Mouse (Mus musculus) hindbrain, embryonic 16.5 days (tissue): ENCODE measurements around the gene Ccl5. TPM values are rescaled to one million over a fixed set of nuclear protein-coding genes. Genes with fewer than 3 reads are reported as not detected.
A peak's percentile ranks its signal among the peaks of the same experiment; 100 is the strongest.

ENCODE experiments used
- ATAC-seq: fragments of 200-750 bp; cut with Nextera tagmentation; 2 replicates; pipeline ENCODE4 v1.8.0; 2017; ENCODE audit warnings: moderate TSS enrichment, moderate library complexity
- H3K27ac ChIP-seq: fragments of 300-500 bp; sonication (generic); 2 replicates; pipeline ENCODE4 v1.5.1; 2014; ENCODE audit warnings: low read depth, mild to moderate bottlenecking, control low read depth, low read length, moderate library complexity
- H3K27me3 ChIP-seq: fragments of 300-500 bp; sonication (generic); replicated peaks from 2 replicates; pipeline ENCODE4 v1.6.1; 2014; ENCODE audit warnings: low read length; ENCODE audit not compliant: control insufficient read depth, insufficient read depth
- H3K36me3 ChIP-seq: fragments of 300-500 bp; sonication (generic); 2 replicates; pipeline ENCODE4 v1.6.1; 2014; ENCODE audit warnings: mild to moderate bottlenecking, low read length, moderate library complexity, mixed read lengths; ENCODE audit not compliant: control insufficient read depth, insufficient read depth
- H3K4me1 ChIP-seq: fragments of 300-500 bp; sonication (generic); 2 replicates; pipeline ENCODE4 v1.6.1; 2014; ENCODE audit warnings: low read depth, low read length; ENCODE audit not compliant: control insufficient read depth, insufficient read depth
- H3K4me2 ChIP-seq: fragments of 300-500 bp; sonication (generic); 2 replicates; pipeline ENCODE4 v1.6.1; 2014; ENCODE audit warnings: mild to moderate bottlenecking, low read length, control low read depth, moderate library complexity
- H3K4me3 ChIP-seq: fragments of 300-500 bp; sonication (generic); 2 replicates; pipeline ENCODE4 v1.5.1; 2014; ENCODE audit warnings: mild to moderate bottlenecking, low read length, control low read depth, moderate library complexity
- H3K9ac ChIP-seq: fragments of 300-500 bp; sonication (generic); 2 replicates; pipeline ENCODE4 v1.6.1; 2014; ENCODE audit warnings: low read depth, mild to moderate bottlenecking, control low read depth, low read length, moderate library complexity
- H3K9me3 ChIP-seq: fragments of 300-500 bp; sonication (generic); 2 replicates; pipeline ENCODE4 v1.6.1; 2014; ENCODE audit warnings: mild to moderate bottlenecking, low read length, moderate library complexity; ENCODE audit not compliant: control insufficient read depth
- WGBS: fragments of 180-500 bp; shearing (Covaris S2); extraction: QIAGEN DNeasy Blood & Tissue Kit; methylation state at CpG from one replicate; pipeline ENCODE4 v1.1.7; 2014; 5-methylcytosine and 5-hydroxymethylcytosine counted together
- polyA plus RNA-seq: library from polyadenylated mRNA; unstranded; fragments of >200 nt; fragmentation: Nextera tagmentation; extraction: Ambion mirVana; gene quantifications from 2 replicates; pipeline ENCODE4 v1.2.1, GENCODE M21; 2015

Gene Ccl5
- polyA plus RNA-seq, 1 experiment from 2014 or later, result 0.33 TPM

DNA sequence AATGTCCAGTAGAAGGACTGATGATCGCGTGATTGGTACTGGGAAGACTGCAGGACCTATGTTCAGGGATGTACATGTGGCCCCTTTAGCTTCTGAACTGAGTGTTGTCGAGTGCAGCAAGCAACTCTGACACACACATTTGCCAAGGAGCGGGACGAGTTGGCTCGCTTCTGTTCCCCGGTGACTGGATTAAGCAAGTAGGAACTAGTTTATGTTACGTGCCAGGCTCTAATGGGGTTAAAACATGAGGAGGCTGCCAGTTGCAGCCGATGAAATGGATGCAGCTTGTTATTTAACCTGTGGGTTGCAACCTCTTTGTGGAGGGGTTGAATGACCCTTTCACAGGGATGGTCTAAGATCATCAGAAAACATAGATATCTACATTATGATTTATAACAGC is 37.7 kb upstream of the Ccl5 start:
- H3K4me3 ChIP-seq, result no peak overlapping the region
- H3K27me3 ChIP-seq, result no peaks in the 10 kb centered on the region
- H3K9ac ChIP-seq, result no peak overlapping the region
- no peaks in the 10 kb centered on the region for H3K9me3 ChIP-seq
- H3K36me3 ChIP-seq, result no peaks in the 10 kb centered on the region
- H3K4me2 ChIP-seq, result no peak overlapping the region
- no peaks in the 10 kb centered on the region for H3K4me1 ChIP-seq
- H3K27ac ChIP-seq, result no peak overlapping the region
- ATAC-seq, result no peak
- 95% methylated on average over 9 of the region's 9 CpGs for whole genome bisulfite sequencing

DNA sequence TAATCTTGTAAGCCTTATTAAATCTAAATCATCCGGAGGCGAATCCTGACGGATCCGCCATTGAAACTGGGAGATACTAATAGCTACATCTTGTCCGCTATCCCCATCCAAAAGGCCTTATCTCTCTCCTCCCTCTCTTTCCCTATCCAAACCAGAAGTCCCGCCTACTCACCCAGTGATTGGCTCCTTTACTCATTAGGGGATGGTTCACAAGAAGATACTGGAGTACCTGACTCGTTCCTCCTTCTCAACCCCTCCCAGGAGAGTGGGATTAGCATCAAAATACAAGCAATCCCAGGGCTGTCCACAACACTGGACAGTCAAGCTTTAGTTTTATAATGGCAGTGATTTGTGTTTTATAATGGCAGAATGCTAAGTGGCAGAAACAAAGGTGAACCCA is 37.0 kb upstream of the Ccl5 start:
- Histone ChIP-seq H3K4me3 (no peak overlapping the region), H3K27me3 (no peaks in the 10 kb centered on the region), H3K27ac (no peak overlapping the region), H3K36me3 (no peaks in the 10 kb centered on the region), H3K9ac (no peak overlapping the region), H3K4me2 (no peak overlapping the region), H3K9me3 (no peaks in the 10 kb centered on the region), H3K4me1 (no peaks in the 10 kb centered on the region)
- WGBS, result 75% methylated on average over 7 of the region's 7 CpGs
- no peak for ATAC-seq

DNA sequence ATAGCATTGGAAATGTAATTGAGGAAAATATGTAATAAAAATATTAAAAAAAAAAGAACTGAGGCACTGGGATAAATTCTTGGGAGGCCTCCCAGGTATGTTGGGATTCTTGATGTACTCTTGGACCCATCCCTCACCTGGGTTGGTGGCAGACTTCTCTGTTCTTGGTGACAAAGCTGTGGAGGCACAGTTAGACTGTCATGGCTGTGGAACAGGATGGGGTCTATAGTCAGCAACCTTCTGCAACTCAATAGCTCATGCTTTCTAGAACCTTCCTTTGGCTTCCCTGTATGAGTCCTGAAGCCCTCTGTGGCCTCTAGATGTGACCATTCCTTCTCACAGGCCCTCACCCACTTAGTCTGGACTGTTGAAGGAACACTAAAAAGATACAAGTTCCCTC is 36.3 kb upstream of the Ccl5 start:
- ATAC-seq, result no peak
- H3K4me2 ChIP-seq, result no peak overlapping the region
- no peak overlapping the region for H3K27ac ChIP-seq
- H3K4me1 ChIP-seq, result no peaks in the 10 kb centered on the region
- no peak overlapping the region for H3K4me3 ChIP-seq
- H3K36me3 ChIP-seq, result no peaks in the 10 kb centered on the region
- H3K27me3 ChIP-seq, result no peaks in the 10 kb centered on the region
- H3K9ac ChIP-seq, result no peak overlapping the region
- H3K9me3 ChIP-seq, result no peaks in the 10 kb centered on the region

DNA sequence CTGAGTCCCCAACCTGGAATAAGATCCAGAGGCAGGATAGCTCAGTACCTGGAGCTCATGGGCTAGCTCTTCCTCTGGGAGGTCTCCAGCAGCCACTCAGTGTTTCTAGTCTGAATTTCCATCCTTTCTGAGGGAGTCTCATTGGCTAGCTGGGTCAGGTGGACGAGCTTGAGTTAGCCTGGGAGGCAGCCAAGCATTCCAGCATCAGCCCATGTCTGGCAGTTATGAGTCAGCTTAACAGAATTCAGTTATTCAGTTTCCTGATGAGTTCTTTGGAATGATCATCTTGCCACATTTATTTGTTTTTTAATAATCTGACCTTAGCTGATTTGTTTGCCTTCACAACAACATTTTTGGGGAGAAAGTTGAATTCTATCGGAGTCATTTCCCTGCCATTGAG is 33.4 kb upstream of the Ccl5 start:
- no peak for ATAC-seq

DNA sequence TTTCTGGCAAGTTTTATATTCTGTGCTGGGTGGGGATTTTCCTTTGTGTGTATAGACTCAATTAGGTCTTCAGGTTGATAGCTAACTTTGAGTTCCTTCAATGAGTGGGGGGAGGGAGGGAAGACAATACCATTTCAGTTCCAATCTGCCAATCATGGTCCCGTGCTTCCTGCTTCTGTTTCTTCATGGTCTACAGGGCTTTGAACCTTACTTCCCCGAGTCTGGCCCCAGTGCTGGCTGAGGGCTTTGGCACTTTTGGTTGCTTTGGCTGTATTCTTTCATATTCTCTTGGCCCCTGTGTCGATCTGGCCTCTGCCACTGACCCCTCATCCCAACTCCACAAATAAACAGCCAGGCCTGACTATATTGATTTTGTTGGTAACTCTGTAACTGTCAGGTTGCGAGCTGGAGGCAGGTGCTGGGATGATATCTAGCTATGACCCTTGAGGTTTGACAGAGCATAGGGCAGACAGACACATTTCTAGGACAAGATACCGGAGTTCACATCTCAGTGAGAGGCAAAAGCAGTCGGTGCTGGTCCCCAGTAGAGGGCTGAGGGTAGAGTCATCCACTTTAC is 32.1 kb upstream of the Ccl5 start:
- H3K4me3 ChIP-seq, result no peak overlapping the region
- no peak overlapping the region for H3K9ac ChIP-seq
- no peaks in the 10 kb centered on the region for H3K4me1 ChIP-seq
- H3K27ac ChIP-seq, result no peak overlapping the region
- H3K36me3 ChIP-seq, result no peaks in the 10 kb centered on the region
- no peak for ATAC-seq
- H3K4me2 ChIP-seq, result no peak overlapping the region
- H3K27me3 ChIP-seq, result no peaks in the 10 kb centered on the region
- H3K9me3 ChIP-seq, result no peaks in the 10 kb centered on the region
- 77% methylated on average over 6 of the region's 6 CpGs for WGBS

More for the DNA sequence above, 33.4 kb upstream of the Ccl5 start:
- no peaks in the 10 kb centered on the region for H3K4me1 ChIP-seq
- 80% methylated on average over 2 of the region's 2 CpGs for WGBS
- no peak overlapping the region for H3K4me3 ChIP-seq
- no peak overlapping the region for H3K4me2 ChIP-seq
- H3K27ac ChIP-seq, result no peak overlapping the region
- H3K9ac ChIP-seq, result no peak overlapping the region
- H3K27me3 ChIP-seq, result no peaks in the 10 kb centered on the region
- H3K36me3 ChIP-seq, result no peaks in the 10 kb centered on the region
- H3K9me3 ChIP-seq, result no peaks in the 10 kb centered on the region

DNA sequence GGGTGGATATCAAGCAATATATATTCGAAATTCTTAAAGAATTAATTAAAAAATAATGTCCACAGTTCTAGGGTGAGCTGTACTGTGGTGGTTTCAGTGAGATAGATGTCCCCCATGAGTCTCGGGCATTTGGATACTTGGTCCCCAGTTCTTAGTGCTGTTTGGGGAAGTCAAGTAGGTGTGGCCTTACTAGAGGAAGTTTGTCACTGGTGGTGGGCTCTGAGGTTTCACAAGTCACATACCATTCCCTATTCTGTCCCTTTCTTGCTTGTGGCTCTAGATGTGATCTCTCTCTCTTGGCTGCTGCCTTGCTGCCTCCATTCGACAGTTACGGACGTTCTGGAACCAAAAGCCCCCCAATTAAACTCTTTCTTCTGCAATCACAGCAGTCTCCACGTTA is 30.1 kb upstream of the Ccl5 start:
- Histone ChIP-seq H3K4me3 (no peak overlapping the region), H3K27ac (no peak overlapping the region), H3K4me2 (no peak overlapping the region), H3K27me3 (no peaks in the 10 kb centered on the region), H3K9ac (no peak overlapping the region), H3K9me3 (no peaks in the 10 kb centered on the region), H3K4me1 (peaks cover 4% of the 10 kb centered on the region), H3K36me3 (no peaks in the 10 kb centered on the region)
- ATAC-seq, result no peak
- WGBS, result 81% methylated on average over 6 of the region's 6 CpGs

DNA sequence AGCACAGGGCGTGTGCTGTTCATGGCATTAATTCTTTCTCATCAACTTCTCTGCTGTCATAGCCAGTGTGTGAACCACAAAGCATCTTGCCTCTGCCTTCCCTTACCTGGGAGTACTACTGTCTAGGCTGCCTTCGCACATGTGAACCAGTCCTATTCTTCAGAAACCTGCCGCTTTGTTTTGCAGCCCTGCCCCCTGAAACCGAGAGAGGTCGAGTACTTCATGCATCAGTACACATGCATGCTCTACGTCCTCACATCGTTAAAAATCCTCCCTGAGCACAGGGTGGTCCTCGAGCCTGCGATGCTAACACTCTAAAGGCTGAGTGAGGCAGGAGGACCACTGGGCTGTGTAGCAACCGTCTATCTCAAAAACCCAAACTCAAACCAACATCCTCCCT is 26.8 kb upstream of the Ccl5 start:
- Histone ChIP-seq H3K9ac (no peak overlapping the region), H3K27me3 (no peaks in the 10 kb centered on the region), H3K4me1 (peaks cover 4% of the 10 kb centered on the region), H3K36me3 (no peaks in the 10 kb centered on the region), H3K9me3 (no peaks in the 10 kb centered on the region), H3K27ac (no peak overlapping the region), H3K4me3 (no peak overlapping the region), H3K4me2 (no peak overlapping the region)
- WGBS, result 40% methylated on average over 10 of the region's 10 CpGs
- ATAC-seq, result no peak

DNA sequence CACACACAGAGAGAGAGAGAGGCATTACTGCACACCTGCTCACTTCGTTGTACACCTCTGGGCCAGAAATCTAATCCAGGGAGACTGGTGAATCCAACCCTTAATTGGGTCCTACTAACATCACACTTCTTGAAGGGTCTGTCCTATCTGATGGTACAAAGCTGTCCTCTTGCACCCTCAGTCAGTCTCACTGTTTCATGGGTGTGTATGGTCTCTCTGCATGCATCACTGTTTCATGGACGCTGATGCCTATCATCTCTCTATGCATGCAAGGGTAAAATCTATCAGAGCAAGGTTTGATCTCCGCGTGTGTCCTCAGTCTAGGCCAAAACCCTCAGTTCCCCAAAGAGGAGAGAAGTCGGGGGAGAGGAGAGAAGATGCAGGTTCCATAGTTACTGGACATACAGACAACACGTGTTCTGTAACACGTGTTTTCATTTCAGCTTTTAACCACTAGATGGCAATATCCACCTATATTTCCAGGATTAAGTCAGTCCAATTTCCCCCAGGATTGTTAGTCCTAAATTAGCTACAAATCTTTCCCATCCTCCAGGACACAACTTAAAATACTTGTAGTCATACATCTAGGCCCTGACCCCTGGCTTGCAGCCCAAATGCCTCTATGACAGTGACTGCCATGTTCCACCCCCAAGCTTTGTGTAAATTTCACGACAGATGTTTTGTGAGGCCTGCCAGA is 25.9 kb upstream of the Ccl5 start:
- H3K4me1 ChIP-seq, result peaks cover 4% of the 10 kb centered on the region
- peak overlapping the region; percentile 49; the same call in 1 of the 2 replicates for H3K9ac ChIP-seq
- no peaks in the 10 kb centered on the region for H3K9me3 ChIP-seq
- H3K4me2 ChIP-seq, result peak overlapping the region; percentile 48
- no peak overlapping the region for H3K27ac ChIP-seq
- H3K36me3 ChIP-seq, result no peaks in the 10 kb centered on the region
- peak; percentile 76 for ATAC-seq
- 25% methylated on average over 8 of the region's 8 CpGs for WGBS
- no peaks in the 10 kb centered on the region for H3K27me3 ChIP-seq
- H3K4me3 ChIP-seq, result no peak overlapping the region

DNA sequence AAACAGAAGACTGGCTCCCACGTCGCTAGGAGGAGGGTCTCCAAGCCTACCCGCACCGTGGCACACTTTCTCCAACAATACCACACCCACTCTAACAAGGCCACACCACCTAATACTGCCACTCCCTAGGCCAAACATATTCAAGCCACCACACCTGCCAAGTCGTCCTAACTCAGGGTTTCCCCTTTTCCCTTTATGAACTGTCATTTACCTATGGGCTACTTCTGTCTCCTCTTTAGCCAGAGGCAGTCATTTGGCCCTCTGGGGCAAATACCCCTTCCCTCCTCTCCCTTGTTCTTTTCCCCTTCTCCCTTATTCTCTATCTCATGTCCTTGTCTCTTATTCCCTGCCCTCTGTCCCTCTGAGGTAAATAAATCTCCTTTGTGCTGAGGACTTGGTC is 21.4 kb upstream of the Ccl5 start:
- no peak overlapping the region for H3K27ac ChIP-seq
- no peaks in the 10 kb centered on the region for H3K36me3 ChIP-seq
- WGBS, result 86% methylated on average over 5 of the region's 5 CpGs
- H3K4me2 ChIP-seq, result no peak overlapping the region
- peaks cover 2% of the 10 kb centered on the region for H3K4me1 ChIP-seq
- no peak for ATAC-seq
- H3K9me3 ChIP-seq, result no peaks in the 10 kb centered on the region
- H3K4me3 ChIP-seq, result no peak overlapping the region
- no peak overlapping the region for H3K9ac ChIP-seq
- no peaks in the 10 kb centered on the region for H3K27me3 ChIP-seq
